Mouse (Mus musculus) lung, postnatal 0 days (tissue): ENCODE measurements around the gene Fgf3.

ENCODE experiments used
- CTCF ChIP-seq: IDR thresholded peaks from 2 replicates; pipeline ENCODE4 v1.5.1; 2016; ENCODE audit warnings: antibody characterized with exemption, mild to moderate bottlenecking
- EP300 ChIP-seq: IDR thresholded peaks from 2 replicates; pipeline ENCODE4 v1.6.1; 2016; ENCODE audit warnings: antibody characterized with exemption, mild to moderate bottlenecking, control low read depth

DNA sequence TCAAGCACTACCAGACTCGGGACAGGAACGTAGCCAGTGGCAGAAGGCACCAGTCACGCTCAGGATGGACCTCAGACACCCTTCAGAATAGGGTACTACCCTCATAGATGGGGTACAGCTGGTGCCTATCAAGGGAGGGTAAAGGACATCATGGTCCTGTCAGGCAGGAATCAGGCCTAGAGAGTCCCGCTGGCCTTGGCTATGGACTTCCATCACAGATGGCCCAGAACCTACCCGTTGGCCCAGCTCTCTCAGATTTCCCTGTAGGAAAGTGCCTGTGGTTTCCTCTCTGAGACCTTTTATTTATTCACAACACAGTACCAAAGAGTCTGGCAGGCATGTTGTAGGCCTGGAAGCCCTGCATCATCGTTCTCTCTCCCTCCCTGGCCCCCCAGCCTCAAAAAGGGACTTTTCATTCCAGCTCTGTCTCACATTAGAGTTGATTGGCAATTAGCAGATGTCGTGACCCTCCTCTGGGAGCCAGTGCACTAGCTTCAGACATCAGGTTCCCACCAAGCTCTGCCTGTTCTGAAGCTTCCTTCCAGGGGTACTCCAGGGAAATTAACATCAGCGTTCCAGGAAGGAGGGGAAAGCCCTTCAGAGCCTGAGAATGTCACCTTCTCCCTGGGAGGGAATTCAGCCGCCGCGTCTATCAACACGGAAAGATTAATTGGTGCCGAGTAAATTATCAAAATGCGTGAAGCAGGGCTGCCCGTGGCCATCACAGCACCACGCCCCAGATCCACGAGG is 40.7 kb upstream of the Fgf3 start:
- TF ChIP-seq CTCF (no peak), EP300 (no peak)
